Mouse (Mus musculus) CH12.LX (cell line): ENCODE data around the gene Cnot6. TPM values are rescaled to one million over a fixed set of nuclear protein-coding genes. Genes with fewer than 3 reads are reported as not detected.
A peak's percentile ranks its signal among the peaks of the same experiment; 100 is the strongest.

Source experiments
- DNase-seq: peaks from one replicate; pipeline ENCODE4 v3.0.0-alpha.2; 2013; ENCODE audit errors: extremely low read depth
- H3K27ac ChIP-seq: 2 replicates; pipeline ENCODE4 v1.5.1; 2012; ENCODE audit warnings: low read depth, mild to moderate bottlenecking, control low read depth, moderate library complexity; ENCODE audit not compliant: insufficient read depth
- H3K27me3 ChIP-seq: replicated peaks from 2 replicates; pipeline ENCODE3; 2012; ENCODE audit warnings: inconsistent platforms
- H3K36me3 ChIP-seq, 2 experiments: replicated peaks in 1 of 2; 2 replicates each; pipeline versions ENCODE3 to v1.6.1; 2012; ENCODE audit warnings: inconsistent platforms in 1 of 2, low read length in 1 of 2, mild to moderate bottlenecking in 1 of 2, mixed read lengths in 1 of 2, moderate library complexity in 1 of 2; ENCODE audit not compliant: control insufficient read depth in 1 of 2, insufficient read depth in 1 of 2
- H3K4me1 ChIP-seq, 2 experiments: 2 replicates each; pipeline ENCODE4 v1.6.1; 2012; ENCODE audit warnings: inconsistent platforms in 1 of 2, moderate library complexity in 1 of 2; ENCODE audit not compliant: insufficient read depth in 2 of 2, control insufficient read depth in 1 of 2
- H3K4me2 ChIP-seq: 2 replicates; pipeline ENCODE4 v1.6.1; 2012; ENCODE audit warnings: low read depth, mild to moderate bottlenecking, control low read depth; ENCODE audit not compliant: poor library complexity, insufficient read depth, severe bottlenecking
- H3K4me3 ChIP-seq, 3 experiments: fragments of 150-350 bp in 1 of 3; sonication (generic) in 1 of 3; replicated peaks in 1 of 3; 2 replicates each; pipeline versions ENCODE3 to v1.5.1; 2011 to 2012; ENCODE audit warnings: low read depth in 2 of 3, low read length in 2 of 3, mild to moderate bottlenecking in 2 of 3, moderate library complexity in 2 of 3, control low read depth in 1 of 3, improper control_type of control experiment in 1 of 3, inconsistent platforms in 1 of 3, mixed read lengths in 1 of 3; ENCODE audit not compliant: poor library complexity in 1 of 3
- H3K79me2 ChIP-seq: replicated peaks from 2 replicates; pipeline ENCODE4 v1.6.1; 2012; ENCODE audit warnings: mild to moderate bottlenecking, moderate library complexity; ENCODE audit not compliant: control insufficient read depth, poor library complexity, insufficient read depth, severe bottlenecking; ENCODE audit errors: extremely low read depth
- H3K9ac ChIP-seq: 2 replicates; pipeline ENCODE4 v1.6.1; 2012; ENCODE audit warnings: low read depth, mild to moderate bottlenecking, control low read depth, moderate library complexity; ENCODE audit not compliant: insufficient read depth
- H3K9me3 ChIP-seq: replicated peaks from 2 replicates; pipeline ENCODE3; 2012; ENCODE audit warnings: low read length, inconsistent platforms, mixed read lengths
- BHLHE40 ChIP-seq: IDR thresholded peaks from 2 replicates; pipeline ENCODE4 v1.6.1; 2011; ENCODE audit warnings: mild to moderate bottlenecking, low read depth, low read length, improper control_type of control experiment
- CHD1 ChIP-seq: IDR thresholded peaks from 2 replicates; pipeline ENCODE4 v1.6.1; 2012; ENCODE audit warnings: low read depth, low read length, improper control_type of control experiment, inconsistent platforms
- EP300 ChIP-seq: IDR thresholded peaks from 2 replicates; pipeline ENCODE4 v1.6.1; 2011; ENCODE audit warnings: low read length, improper control_type of control experiment
- GABPA ChIP-seq: IDR thresholded peaks from 2 replicates; pipeline ENCODE4 v1.6.1; 2012; ENCODE audit warnings: low read depth, low read length, improper control_type of control experiment, inconsistent platforms; ENCODE audit not compliant: insufficient replicate concordance
- HCFC1 ChIP-seq: IDR thresholded peaks from 2 replicates; pipeline ENCODE4 v1.6.1; 2012; ENCODE audit warnings: low read depth, mild to moderate bottlenecking, inconsistent platforms, low read length, improper control_type of control experiment
- IRF4 ChIP-seq: IDR thresholded peaks from 2 replicates; pipeline ENCODE4 v1.6.1; 2014; ENCODE audit warnings: low read depth, mild to moderate bottlenecking, inconsistent platforms, low read length, improper control_type of control experiment
- JUND ChIP-seq: conservative IDR thresholded peaks from 2 replicates; pipeline ENCODE4 v1.6.1; 2011; ENCODE audit warnings: low read depth, low read length, improper control_type of control experiment
- KAT2A ChIP-seq: IDR thresholded peaks from 2 replicates; pipeline ENCODE4 v1.6.1; 2012; ENCODE audit warnings: low read length, improper control_type of control experiment, inconsistent platforms; ENCODE audit not compliant: insufficient replicate concordance
- MAZ ChIP-seq: IDR thresholded peaks from 2 replicates; pipeline ENCODE4 v1.6.1; 2012; ENCODE audit warnings: low read depth, mild to moderate bottlenecking, inconsistent platforms, low read length, improper control_type of control experiment, moderate library complexity
- MEF2A ChIP-seq: IDR thresholded peaks from 2 replicates; pipeline ENCODE4 v1.6.1; 2014; ENCODE audit warnings: low read depth, mild to moderate bottlenecking, inconsistent platforms, low read length, improper control_type of control experiment, borderline replicate concordance
- MXI1 ChIP-seq: IDR thresholded peaks from 2 replicates; pipeline ENCODE4 v1.6.1; 2011; ENCODE audit warnings: mild to moderate bottlenecking, low read depth, low read length, improper control_type of control experiment
- MYC ChIP-seq: IDR thresholded peaks from 2 replicates; pipeline ENCODE4 v1.6.1; 2011; ENCODE audit warnings: low read depth, mild to moderate bottlenecking, improper control_type of control experiment, low read length
- NELFE ChIP-seq: IDR thresholded peaks from 2 replicates; pipeline ENCODE4 v1.6.1; 2011; ENCODE audit warnings: low read depth, low read length, improper control_type of control experiment
- POLR2AphosphoS2 ChIP-seq: IDR thresholded peaks from 2 replicates; pipeline ENCODE4 v1.6.1; 2011; ENCODE audit warnings: low read depth, low read length, improper control_type of control experiment
- RCOR1 ChIP-seq: conservative IDR thresholded peaks from 2 replicates; pipeline ENCODE4 v1.6.1; 2012; ENCODE audit warnings: low read depth, mild to moderate bottlenecking, inconsistent platforms, low read length, improper control_type of control experiment
- SIN3A ChIP-seq: IDR thresholded peaks from 2 replicates; pipeline ENCODE4 v1.6.1; 2012; ENCODE audit warnings: low read length, improper control_type of control experiment, inconsistent platforms
- SMC3 ChIP-seq: IDR thresholded peaks from 2 replicates; pipeline ENCODE4 v1.6.1; 2011; ENCODE audit warnings: low read depth, low read length, improper control_type of control experiment
- USF1 ChIP-seq: IDR thresholded peaks from 2 replicates; pipeline ENCODE4 v1.6.1; 2014; ENCODE audit warnings: low read depth, mild to moderate bottlenecking, inconsistent platforms, low read length, improper control_type of control experiment
- ZC3H11A ChIP-seq: IDR thresholded peaks from 2 replicates; pipeline ENCODE4 v1.6.1; 2012; ENCODE audit warnings: low read depth, mild to moderate bottlenecking, inconsistent platforms, low read length, improper control_type of control experiment
- ZNF384 ChIP-seq: IDR thresholded peaks from 2 replicates; pipeline ENCODE4 v1.6.1; 2012; ENCODE audit warnings: low read depth, low read length, improper control_type of control experiment, inconsistent platforms
- dilution Hi-C: fragments of 300-500 bp; cut with MboI; formaldehyde crosslinking; loops from 2 replicates; pipeline ENCODE4 v1.14.3; 2020; ENCODE audit warnings: low sequenced_read_pairs; ENCODE audit not compliant: extremely low pct_unique_long_range_greater_than_20kb, extremely low pct_ligation_motif_present
- in situ Hi-C: fragments of 300-500 bp; cut with MboI; formaldehyde crosslinking; loops from 3 replicates; pipeline ENCODE4 v1.14.3; 2019; ENCODE audit warnings: low sequenced_read_pairs, low pct_ligation_motif_present, low pct_unique_long_range_greater_than_20kb, mixed read lengths
- polyA plus RNA-seq: library from polyadenylated mRNA; unstranded; fragments of >175 nt; gene quantifications from 2 replicates; pipeline ENCODE4 v1.2.1, GENCODE M21; 2012; ENCODE audit warnings: low read depth; ENCODE audit not compliant: insufficient read length
- total RNA-seq, 2 experiments: library from RNA; depleted of rRNA; stranded (reverse); fragments of 300-350 nt in 1 of 2; fragments of >200 nt in 1 of 2; gene quantifications; 2 replicates each; pipeline ENCODE4 v1.2.3; 2012 to 2014

Cnot6 gene
- total and polyA plus RNA-seq, 3 experiments = 32.4 to 90.8 (median 85.0) TPM

DNA sequence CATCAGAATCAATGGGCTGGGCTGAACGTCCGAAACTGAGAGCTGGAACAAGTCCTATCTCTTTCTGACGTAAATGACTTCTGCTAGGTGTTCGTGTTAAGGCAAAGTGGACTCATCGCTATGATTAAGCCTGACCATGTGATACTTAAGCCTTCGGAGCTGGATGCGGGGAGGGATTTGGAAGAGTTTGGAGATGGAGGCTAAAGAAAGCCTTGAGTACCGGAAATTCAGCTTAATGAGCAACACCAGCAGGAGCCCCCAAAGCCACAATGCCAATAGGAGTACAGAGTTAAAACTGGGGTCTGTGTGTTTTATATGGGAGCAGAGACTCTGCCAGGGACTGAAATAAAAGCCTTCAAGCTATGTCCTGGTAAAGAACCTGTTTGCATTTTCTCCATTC lies 29.7 kb upstream of the Cnot6 start:
- no peak for TF ChIP-seq MAZ
- TF ChIP-seq GABPA = no peak
- TF ChIP-seq HCFC1 = no peak
- TF ChIP-seq CHD1 = no peak
- no peak for TF ChIP-seq KAT2A
- TF ChIP-seq SIN3A = no peak
- no peak for TF ChIP-seq ZC3H11A
- no peak for TF ChIP-seq EP300
- no peak for TF ChIP-seq USF1
- no peak for TF ChIP-seq IRF4
- no peak for TF ChIP-seq MYC
- TF ChIP-seq ZNF384 = no peak
- no peak for TF ChIP-seq POLR2AphosphoS2
- no peak for TF ChIP-seq JUND
- no peak for TF ChIP-seq MEF2A
- no peak for TF ChIP-seq BHLHE40
- H3K4me1 ChIP-seq = peaks cover 0 to 9% of the 10 kb centered on the region in 2 experiments; a peak in 2 of 4 replicates
- no peaks in the 10 kb centered on the region for H3K9me3 ChIP-seq
- in situ Hi-C loops = no loop called here
- H3K27me3 ChIP-seq = peaks cover 3% of the 10 kb centered on the region
- H3K4me2 ChIP-seq = 0 out of 2 replicates have a peak overlapping the region, but pooled peaks have one; percentile 37
- no peaks in the 10 kb centered on the region for H3K79me2 ChIP-seq
- dilution Hi-C loops = no loop called here
- no peak overlapping the region for H3K9ac ChIP-seq
- no peak for DNase-seq
- no peak overlapping the region for H3K4me3 ChIP-seq
- H3K36me3 ChIP-seq = no peaks in the 10 kb centered on the region
- no peak overlapping the region for H3K27ac ChIP-seq

DNA sequence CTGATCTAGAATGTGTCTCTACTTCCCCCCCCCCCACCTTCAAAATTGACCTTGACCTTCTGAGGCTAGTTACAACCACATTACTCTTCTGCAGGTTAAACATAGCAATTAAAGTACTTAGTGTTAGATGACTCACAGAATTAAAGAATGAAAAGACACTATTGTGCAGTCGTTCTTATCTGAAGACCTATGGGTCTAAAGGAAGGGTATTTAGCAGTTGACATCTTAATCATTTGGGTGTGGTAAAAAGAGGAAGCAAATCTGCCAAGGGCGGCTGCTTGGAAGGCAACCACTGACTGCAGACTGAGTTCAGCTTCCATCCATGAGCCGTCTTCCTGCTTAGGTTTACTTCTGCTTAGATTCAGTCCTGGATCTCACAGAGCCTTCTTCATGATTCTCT lies 27.3 kb upstream of the Cnot6 start:
- no peaks in the 10 kb centered on the region for H3K9me3 ChIP-seq
- no peaks in the 10 kb centered on the region for H3K36me3 ChIP-seq
- H3K27ac ChIP-seq = no peak overlapping the region
- dilution Hi-C loops (no loop called here), in situ Hi-C loops (no loop called here)
- H3K4me3 ChIP-seq = no peak overlapping the region
- no peak for TF ChIP-seq RCOR1
- TF ChIP-seq NELFE = no peak
- TF ChIP-seq MXI1 = no peak
- TF ChIP-seq SMC3 = no peak
- H3K27me3 ChIP-seq = peaks cover 2% of the 10 kb centered on the region
- no peaks in the 10 kb centered on the region for H3K79me2 ChIP-seq
- no peak overlapping the region for H3K4me2 ChIP-seq
- peaks cover 0 to 9% of the 10 kb centered on the region in 2 experiments; a peak in 2 of 4 replicates for H3K4me1 ChIP-seq
- no peak overlapping the region for H3K9ac ChIP-seq
- DNase-seq = peak; percentile 37
